Mouse (Mus musculus) frontal cortex, postnatal 25 days (tissue): ENCODE measurements around the gene Fgfr2.

Experiments used
- DNase-seq, 2 experiments: peaks; one replicate each; pipeline ENCODE4 v3.0.0; 2022; ENCODE audit warnings: low spot score in 2 of 2

Fgfr2 gene

DNA sequence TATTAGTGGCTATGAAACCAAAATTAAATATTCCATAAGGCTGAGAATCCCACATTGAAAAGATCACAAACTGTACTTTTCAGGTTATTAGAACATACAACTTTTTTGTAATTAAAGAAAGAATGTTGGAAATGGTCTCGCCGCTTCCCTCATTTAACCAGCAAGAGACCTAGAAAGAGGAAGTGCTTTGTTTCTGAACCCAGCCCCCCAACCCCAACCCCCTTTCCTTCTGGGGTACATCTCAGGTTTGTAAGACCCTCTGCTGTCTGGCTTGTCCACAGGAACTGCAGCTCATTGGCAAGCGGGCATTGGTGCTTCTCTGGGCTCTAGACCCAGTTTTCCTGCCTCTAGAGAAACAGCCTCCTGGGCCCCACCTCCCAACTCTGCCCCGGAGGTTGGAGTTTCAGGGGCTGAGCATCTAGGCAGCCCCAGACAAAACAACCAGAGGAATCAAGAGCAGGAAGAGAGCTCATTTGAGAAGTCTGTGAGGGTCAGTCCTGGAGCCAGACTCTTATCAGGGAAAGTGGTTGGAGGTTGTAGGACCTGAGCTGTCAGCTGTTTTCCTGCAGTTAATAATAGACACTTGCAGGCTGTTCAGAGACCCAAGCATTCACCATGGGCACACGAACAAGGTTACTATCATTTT, 2174.5 kb downstream of the Fgfr2 start:
- DNase-seq = no peak

DNA sequence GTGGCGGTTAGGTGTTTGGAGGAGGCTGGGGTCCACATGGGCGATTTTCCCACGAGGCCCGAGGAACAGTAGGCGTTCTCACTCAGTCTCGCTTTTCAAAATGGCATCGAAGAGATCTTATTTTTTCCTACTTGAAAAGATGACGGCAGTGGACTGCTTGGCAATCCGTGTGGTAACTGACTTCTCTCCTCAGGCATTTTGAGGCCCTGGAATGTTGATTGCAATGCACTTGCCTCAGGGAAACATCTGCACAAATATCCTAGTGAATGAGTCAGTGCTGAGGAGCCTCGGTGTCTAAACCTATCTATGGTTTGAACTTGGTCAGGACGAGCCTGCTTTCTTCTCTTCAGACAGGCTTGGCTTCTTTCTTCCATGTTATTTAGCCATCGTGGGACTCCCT, 2176.8 kb downstream of the Fgfr2 start:
- DNase-seq = no peak

DNA sequence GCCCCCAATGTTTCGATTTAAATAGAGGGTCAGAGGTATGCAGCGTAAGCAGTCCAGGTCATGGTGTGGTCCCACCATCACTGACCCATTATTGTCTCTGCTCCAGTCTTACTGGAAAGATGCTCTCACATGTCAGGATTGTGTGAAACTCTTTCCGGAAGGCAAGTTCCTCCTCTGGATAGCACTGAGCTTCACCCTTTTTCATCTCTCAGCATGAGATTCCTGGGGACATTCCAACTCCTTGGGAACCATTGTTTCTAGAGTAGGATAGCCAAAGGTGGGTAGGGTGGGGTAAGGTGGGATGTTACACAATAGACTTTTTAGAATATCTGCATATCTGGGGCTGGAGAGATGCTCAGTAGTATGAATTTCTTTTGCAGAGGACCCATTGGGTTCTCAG, 2177.4 kb downstream of the Fgfr2 start:
- no peak for DNase-seq

DNA sequence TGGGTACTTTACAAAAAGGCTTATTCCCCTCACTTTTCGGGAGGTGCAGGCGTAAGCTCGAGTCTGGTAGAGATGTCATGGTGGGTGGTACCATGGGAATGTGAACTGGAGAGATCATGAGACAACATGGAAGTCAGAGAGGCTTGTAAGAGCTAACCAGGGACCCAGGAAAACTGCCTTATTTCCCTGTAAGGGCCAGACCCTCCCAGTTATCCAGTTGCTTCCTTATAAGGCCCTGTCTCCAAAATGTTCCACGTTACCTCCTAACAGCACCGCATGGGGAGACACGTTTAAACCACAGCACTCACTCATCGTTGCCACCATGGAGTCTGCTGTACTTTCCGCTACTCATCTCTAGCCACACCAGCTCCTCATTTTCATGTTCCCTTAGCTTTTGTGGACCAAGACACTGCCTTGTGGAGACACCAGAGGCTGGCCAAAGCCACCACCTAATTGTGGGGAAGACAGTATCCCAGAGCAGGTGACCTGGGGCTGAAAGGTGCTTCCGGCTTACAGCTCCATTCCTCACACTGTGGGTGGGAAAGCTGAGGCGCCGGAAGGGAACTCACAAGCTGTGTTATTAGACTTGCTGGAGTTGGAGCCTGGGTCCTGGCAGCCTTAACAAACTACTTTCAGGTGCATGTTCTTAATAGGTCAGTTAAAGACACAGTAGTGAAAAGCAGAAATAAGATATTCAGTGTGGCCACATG, 2178.2 kb downstream of the Fgfr2 start:
- no peak for DNase-seq

DNA sequence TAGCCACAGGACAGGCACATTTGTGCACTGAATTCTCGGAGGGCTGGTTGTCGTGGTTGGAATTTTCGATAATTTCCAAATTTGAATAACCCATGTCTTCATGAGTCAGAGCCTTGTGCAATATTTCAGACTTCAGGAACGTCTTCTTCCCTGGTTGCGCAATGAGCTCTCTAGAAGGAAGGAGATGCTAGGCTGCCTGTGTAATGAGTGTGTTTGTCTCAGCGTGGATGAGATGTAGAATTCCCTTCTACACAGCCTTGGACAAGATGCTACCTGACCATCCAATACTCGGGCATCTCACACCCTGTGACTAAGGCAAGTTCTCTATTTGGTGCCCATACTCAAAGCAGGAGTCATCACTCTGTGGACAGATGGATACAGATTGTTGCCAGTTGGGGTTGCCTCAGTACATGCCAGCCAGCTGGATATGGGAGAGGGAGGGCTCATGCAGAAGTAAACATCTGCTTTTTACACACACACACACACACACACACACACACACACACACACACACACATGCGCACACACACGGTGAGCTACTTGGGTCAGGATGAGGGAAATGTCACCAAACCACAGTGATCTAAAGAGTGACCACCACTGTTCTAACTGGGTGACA, 2179.8 kb downstream of the Fgfr2 start:
- DNase-seq = no peak

DNA sequence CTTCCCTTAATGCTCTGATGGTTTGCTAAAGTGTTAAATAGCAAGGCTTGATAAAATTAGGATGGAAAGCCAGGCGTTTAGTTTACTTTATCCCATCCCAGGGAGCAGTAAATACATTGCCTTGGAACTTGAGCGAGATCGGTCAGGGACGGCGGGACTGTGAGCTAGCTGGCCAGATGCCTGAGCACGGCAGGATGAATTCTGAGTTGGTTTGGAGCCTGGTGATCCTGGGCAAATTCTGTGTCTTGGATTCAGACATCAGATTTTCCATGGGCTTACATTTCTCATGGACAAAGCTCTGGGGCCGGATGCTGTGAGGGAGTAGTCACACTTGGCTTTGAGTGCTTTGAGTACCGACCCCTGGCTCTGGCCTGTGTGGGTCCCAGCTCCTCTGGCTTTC, 2182.4 kb downstream of the Fgfr2 start:
- no peak for DNase-seq

DNA sequence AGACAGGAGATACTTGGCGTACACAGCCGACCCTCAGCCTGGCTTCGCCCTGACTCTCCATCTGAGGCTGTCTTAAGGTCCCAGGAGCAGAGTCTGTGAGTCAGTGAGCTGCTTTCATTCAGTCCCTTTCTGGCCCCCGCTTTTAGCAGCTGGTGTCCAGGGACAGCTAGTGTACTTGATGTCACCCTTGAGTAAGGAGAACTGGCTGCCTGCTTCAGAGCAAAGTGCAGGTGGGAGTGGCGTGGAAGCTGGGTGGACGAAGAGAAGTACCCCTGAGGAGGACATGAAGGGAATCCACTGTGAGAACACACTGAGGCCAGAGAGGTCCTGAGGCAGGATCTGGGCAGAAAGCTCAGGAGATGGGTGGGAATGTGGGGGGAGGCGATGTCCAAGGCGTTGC, 2184.3 kb downstream of the Fgfr2 start:
- DNase-seq = no peak

DNA sequence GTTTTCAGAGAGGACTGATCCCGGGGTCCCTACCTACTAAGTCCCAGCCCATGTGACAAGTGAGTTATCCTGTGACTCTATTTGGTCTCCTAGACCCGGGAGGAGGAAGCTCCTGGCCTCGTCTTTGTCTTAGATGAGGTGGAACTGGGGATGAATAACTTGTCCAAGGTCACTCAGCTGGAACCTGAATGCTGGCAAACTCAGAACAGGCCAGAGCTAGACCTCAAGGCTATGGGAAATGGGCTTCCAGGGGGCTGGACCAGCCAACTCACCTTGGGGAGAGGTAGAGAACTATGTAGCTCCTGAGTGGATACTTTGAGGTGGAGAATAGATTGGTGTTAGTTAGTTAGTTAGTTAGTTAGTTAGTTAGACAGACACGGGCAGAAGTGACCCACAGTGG, 2185.1 kb downstream of the Fgfr2 start:
- DNase-seq = no peak

DNA sequence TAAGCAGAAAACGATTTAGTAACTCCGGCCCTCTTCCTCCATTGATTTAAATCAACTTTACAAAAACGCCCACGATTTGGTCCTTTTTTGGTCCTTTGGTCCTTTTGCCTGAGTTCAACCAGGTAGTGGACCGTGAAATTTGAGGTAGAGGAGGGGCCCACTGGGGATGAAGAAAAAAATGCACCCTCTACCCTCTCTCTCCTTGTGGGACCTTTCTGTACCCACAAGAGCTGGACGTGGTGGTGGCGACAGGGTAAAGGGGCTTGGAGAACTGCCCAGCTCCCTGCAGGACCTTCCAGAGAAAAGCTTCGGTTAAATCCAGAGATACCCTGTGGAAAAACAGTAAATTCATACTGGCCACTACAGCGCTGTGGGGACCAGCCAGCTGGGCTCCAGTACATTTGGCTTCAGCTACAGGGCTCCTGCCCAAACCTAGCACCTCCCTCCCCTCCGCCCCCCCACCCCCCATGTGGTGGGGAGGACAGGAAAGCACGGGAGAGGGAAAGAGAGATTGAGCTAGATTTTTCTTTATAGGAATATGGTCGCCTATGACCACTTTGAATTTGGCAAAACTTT, 2185.8 kb downstream of the Fgfr2 start:
- DNase-seq = no peak

DNA sequence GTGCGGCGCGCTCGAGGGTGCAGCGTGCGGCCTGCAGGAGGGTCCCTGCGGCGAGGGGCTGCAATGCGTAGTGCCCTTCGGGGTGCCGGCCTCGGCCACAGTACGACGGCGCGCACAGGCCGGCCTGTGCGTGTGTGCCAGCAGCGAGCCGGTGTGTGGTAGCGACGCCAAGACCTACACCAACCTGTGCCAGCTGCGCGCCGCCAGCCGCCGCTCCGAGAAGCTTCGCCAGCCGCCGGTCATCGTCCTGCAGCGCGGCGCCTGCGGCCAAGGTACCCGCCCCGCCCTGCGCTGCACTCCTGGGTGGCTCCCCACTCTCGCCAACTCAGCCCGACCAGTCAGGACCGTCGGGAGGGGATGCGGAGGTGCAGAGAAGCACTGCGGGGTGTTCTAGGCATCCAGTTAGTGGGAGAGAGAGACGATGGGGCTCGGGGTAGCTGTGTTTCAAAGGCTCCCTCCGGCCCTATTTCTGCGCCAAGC, 2186.6 kb downstream of the Fgfr2 start:
- no peak for DNase-seq

DNA sequence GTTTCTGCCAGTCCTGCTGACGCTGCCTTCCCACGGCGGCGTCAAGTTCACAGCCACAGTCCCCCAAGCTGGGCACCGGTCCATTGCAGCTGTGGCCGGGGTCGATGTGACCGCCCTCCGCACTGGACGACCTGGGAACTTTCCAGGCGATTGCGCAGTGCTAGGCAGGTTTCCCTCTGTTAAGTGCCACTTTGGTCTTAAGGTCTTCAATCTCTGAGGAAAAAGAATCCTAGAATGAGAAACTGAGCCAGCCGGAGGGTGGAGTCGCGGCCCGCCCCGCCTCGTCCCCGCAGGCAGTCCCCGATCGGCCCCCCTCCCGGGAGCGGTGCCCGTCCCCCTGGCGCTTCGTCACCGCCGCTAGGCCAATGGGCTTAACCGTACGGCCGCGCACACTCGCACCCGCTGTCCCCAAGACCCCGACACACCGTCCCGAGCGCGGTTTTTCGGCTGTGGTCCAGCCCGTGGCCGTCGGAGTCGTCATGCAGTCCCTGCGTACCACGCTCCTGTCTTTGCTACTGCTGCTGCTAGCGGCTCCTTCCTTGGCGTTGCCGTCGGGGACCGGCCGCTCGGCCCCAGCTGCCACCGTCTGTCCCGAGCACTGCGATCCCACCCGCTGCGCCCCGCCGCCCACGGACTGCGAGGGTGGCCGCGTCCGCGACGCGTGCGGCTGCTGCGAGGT, 2187.2 kb downstream of the Fgfr2 start, which contains the start of gene Htra1:
TSS of gene Htra1 (plus strand) at position 319 of the 679 bp plus-strand sequence.
- peak; percentile 32 to 61 for DNase-seq

DNA sequence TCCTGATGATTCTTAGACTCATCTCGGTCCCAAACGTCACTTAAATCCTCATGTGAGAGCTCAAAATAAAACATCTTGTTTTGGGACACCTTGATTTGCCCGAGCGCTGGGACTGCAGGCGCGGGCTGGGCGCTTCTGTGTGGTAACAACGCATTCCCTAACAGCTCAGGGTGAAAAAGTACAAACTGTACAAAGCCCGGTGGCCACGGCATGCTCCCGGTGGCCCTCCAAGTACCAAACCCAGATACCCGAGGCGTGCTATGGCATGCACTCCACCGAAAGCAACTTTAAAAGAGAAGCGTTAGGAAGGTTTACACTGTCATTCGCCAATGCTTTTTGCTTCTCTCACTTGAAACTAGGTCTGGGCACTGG, 2187.7 kb downstream of the Fgfr2 start:
- DNase-seq = no peak

DNA sequence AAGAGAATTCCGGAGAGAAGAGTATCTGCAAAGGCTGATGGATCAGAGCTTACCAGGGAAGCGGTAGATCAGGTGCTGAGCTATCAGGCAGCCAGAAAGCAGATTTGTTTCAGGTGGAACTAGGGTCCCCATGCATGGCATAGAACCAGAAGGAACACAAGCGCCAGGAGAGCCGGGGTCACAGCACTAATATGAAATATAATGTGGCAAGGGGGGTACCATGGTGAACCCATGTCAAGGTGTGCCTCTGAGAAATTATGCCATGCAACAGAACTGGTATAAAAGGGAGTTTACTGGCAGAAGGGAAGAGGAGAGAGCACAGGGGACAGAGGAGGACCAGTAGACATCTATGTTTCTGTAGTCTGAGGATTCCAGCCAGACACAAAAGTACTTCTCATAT, 2188.5 kb downstream of the Fgfr2 start:
- no peak for DNase-seq

DNA sequence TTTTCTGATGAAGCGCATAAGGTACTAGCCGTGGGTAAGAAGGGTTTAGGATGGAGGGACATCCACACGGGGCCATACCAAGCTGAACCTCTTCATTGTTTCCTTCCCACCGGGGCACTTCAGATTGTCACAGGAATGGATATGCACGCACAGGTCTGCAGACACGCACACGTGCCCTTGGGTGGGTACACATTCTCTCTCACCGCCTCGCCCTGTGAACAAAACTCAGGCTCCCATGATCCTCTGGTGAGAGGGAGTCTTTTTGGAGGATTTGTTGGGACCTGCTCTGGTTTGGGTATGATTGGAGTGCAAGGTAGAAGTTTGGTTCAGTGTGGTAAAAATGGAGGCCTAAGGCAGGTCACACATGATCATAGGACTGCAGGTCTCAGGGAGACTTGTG, 2190.2 kb downstream of the Fgfr2 start:
- no peak for DNase-seq

DNA sequence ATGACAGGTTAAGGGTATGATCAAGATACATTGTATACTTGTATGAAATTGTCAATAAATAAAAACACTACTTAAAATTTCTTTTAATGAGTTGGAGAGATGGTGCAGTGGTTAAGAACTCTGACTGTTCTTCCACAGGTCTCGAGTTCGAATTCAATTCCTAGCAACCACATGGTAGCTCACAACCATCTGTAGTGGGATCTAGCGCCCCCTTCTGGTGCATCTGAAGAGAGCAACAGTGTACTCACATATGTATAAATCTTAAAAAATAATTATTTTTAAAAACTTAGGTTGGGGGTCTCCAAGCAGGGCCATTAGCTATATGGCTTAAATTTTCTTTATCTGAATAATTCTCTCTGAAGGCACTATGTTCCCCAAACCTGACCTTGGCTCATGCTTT, 2192.7 kb downstream of the Fgfr2 start:
- DNase-seq = no peak

DNA sequence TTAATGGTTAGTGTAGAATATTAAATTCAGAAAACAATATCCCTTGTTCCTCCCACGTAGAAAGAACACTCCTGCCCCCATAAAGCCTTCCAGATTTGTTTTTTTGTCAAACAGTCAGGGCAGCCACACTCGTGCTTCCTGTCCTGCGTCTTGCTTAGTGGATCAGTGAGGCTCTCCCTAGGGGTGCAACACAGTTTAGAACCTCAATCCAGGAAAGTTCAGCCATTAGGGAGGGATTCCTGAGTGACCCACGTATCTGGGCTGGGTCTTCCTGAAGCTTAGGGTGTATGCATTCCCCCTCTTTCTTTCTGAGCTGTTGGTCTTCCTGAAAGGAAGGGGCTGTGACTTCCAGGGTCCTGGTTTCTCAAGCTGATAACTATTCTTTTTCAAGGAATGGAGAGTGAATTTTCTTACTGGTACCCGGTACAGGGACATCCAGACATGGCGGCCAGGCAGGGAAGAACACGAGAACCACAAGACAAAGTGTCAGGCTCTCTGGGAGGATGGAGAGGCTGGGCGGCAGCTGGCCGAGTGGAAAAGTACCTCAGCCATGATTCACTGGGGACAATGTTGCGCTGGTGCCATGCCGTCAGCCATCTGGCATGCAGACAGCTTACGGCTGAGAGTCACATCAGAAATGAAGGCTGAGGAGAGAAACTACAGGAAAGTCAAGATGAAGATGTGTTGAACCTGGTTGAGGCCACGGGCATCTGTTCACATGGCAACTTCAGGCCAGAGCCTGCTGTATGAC, 2200.0 kb downstream of the Fgfr2 start:
- no peak for DNase-seq

DNA sequence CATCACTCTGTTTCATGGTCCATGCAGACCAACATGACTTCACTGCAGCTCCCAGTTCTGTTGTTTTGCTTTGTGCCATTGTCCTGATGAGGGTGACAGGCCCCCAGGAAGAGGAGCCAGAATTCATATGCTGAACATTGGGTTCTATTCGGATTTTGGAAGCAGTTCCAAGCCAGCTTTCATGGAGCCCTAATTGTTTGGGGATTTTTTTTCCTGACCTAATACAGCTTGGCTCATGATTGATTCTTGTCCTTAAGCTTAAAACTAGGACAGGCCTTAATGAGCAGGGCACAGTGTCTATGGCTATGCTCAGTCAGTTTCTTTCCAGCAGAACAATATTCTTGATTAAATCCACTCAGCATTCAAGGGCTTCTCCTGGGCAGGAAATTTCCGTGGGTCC, 2204.9 kb downstream of the Fgfr2 start:
- no peak for DNase-seq

DNA sequence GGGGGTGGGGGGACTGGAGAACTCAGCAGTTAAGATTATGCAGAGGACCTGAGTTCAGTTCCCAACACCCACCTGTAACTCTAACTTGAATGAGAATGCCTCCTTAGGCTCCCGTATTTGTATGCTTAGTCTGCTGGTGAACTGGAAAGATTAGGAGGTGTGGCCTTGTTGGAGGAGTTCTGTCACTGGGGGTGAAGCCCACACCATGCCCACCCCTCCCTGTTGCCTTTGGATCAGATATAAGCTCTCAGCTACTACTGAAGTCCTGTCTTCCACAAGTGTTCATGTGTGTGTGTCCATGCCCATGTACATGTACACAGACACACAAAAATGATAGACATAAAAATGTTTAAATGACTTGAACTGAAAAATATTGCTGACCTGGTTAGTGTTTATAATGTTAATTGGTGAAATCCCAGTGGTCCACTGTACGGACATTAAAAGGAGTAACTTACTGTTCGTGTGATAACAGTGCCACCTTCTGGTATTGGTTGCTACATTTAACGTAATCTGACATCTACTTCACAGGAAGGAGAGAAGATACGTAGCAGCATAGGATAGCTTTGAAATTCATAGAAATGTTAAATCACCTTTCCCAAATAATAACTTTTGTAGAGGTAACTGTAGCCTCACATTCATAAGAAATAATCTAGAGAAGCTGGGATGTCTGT, 2208.3 kb downstream of the Fgfr2 start:
- DNase-seq = no peak

DNA sequence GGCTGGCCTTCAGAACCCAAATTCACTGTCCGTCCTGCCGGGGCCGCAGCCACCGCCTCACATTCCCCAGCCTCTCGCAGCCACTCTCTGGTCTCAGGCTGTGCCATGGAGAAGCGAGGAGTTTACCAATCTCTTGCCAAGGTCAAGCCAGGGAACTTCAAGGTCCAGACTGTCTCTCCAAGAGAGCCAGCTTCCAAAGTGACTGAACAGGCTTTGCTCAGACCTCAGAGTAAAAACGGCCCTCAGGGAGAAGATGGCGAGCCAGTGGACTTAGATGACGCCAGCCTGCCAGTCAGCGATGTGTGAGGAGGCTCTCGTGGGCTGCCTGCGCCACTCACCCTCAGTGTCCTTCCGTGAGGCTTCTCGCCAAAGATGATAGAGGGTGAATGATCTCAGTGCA, 2212.3 kb downstream of the Fgfr2 start:
- no peak for DNase-seq

DNA sequence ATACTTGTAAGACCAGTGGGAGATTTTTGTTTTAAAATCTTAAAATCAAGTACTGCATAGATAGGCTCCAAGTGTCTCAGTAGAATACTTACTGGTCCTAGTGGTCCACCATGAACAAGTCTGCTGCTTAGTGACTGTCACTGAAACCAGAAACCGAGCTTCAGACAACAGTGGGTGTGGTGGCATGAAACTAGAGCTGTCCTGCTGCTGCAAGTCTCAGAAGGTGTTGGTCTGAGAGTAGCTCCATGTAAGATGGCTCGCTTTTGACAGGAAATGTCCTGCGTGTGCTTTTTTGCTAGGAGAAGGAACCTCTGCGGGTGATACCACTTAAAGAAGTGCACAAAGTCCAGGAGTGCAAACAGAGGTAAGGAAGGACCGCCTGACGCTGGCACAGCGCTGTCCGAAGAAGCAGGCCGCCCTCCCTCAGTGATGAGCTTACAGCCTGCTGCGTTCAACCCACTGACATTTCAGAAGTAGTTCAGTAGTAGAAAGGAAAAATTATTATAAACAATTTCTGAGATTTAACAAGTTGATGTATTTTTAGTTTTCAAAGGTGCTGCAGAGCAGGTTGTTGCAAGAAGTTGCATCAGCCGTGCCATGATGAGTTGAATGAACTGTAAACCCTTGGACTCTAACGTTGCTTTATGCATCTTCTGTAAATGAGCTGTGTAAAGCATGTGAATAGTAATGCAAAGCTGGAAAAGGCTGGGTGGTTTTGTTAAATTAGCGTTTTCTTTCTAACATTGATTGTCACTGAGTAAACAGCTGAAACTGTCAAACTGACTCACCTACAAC, 2218.4 kb downstream of the Fgfr2 start:
- no peak for DNase-seq
